Mouse (Mus musculus) gastrocnemius, postnatal 36 days (tissue): ENCODE results near the gene Mindy3. TPM values are rescaled to one million over a fixed set of nuclear protein-coding genes. Genes with fewer than 3 reads are reported as not detected.

Experiments
- DNase-seq, 2 experiments: peaks; one replicate each; pipeline ENCODE4 v3.0.0; 2022
- intact Hi-C: fragments of 180-260 bp; cut with DNase I; formaldehyde crosslinking; loops from one replicate; pipeline ENCODE4 v1.15.1; 2025
- total RNA-seq, 2 experiments: library from RNA; stranded (reverse); gene quantifications; 2 replicates each; pipeline ENCODE4 v1.2.3; 2021

The Mindy3 gene
- total RNA-seq, 2 experiments from 2014 or later, result 8.8 to 9.5 TPM

- intact Hi-C loops, result no loop called here
- peak in 1 of 2 experiments; percentile 17 for DNase-seq
Measured at GRCm38 (mm10) chr2:12307311-12307710, 112.0 kb downstream of the Mindy3 start.

GRCm38 (mm10) chr2:12305064-12305650, 114.1 kb downstream of the Mindy3 start:
- intact Hi-C loops, result no loop called here
- DNase-seq, result no peak

DNA sequence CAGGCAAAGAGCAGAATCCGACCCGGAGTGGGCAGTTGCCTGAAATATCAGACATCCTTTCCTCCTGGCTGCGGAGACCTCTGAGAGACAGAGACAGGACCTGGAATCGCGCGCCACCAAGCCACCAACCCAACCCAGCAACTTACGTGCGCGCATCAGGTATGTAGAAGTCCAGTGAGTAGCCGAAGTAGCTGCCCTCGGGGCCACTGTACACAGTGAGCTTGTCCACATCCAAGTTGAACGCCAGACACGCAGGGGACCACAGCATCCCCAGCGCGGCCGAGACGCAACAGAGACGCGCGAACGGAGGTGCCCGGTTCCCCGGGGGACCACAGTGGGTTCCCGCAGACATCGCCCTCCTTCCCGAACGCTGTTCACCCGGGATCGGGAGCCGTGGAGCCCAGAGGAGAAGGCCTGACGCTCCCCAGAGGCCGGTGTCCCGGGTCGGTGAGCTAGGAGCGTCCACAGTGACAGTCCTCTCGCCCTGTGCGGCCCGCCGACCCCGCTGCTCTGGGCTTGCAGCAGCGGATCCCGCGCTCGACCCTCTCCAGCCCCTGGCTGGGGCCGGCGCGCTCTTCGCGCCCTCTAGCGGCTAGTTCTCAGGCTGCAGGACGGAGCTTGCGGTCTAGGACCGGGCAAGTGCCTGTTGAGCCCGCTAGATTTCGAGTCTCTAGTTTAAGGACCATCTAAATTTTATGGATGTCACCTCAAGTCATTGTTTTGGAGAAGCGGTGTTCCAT, 117.7 kb downstream of the Mindy3 start, which contains the start of gene Itga8:
TSS of gene Itga8 (minus strand) at position 492 of the 740 bp plus-strand sequence.
- intact Hi-C loops, result loop anchor here (5.0 kb wide), 2 partner anchors 144 to 299 kb away; no protein-coding TSS in a partner anchor
- peak; percentile 76 to 77 for DNase-seq

- no peak for DNase-seq
- intact Hi-C loops, result loop anchor here (5.0 kb wide), 2 partner anchors 143 to 298 kb away; no protein-coding TSS in a partner anchor
Measured at GRCm38 (mm10) chr2:12300449-12301228, 118.6 kb downstream of the Mindy3 start.

DNA sequence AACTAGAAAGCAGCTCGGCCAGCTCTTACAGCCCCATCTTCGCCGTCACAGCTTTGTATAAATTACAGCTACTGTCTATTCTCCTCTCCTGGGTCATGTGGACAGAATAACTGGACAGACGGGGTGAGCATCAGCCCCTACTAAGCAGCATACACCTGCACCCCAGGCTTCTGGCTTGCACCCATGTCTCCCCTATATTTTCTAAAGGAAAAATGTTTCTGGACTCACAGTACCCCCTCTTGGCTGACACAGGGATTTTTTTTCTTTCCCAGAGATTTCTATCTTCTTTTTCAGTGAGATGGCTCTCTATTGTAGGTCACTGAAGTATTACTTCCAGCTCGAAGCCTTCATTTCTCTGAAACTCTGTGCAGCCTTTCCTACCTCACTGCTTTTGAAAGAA, 122.0 kb downstream of the Mindy3 start:
- intact Hi-C loops, result no loop called here

More for the DNA sequence above, 122.0 kb downstream of the Mindy3 start:
- no peak for DNase-seq

Other genes starting within 250 kb of the Mindy3 start
- 1 to 10 TPM; 2.0 TPM for gene Itga8, start 117.5 kb downstream of the Mindy3 start, total RNA-seq